Comparison of ENCODE assay signal across 9 mouse cellular contexts in genomic region chr1:66468704-66469020, GRCm38 (mm10). TPM values are rescaled to one million over a fixed set of nuclear protein-coding genes. Genes with fewer than 3 reads are reported as not detected.
A peak's percentile ranks its signal among the peaks of the same experiment; 100 is the strongest.
DNase-seq lines count a peak whose midpoint lies in the region; ATAC-seq and TF ChIP-seq lines count a peak whose summit lies in the region.
"Had no signal": no experiment of that assay in that cellular context is flagged by ENCODE, and none has a peak within 500 bp of the region (broad histone marks: within the 10 kb centered on the region; RNA-seq: fewer than 3 reads in every experiment).

No protein-coding gene starts in this region.

- DNase-seq in left cerebral cortex, adult 2 months (ENCODE audit: extremely low spot score in 1 of 2, low spot score in 2 of 2) = peak; percentile 22 to 33
- no peak for DNase-seq in left cerebral cortex, adult 8-10 months (ENCODE audit: low spot score in 2 of 2)
- peak; percentile 72 to 73 for DNase-seq in cerebellum, postnatal 10 days
- no peak for DNase-seq in urinary bladder, postnatal 10 days (ENCODE audit: low spot score)
- DNase-seq in testis, postnatal 10 days (ENCODE audit: low spot score) = no peak
- no peak for DNase-seq in adrenal gland, postnatal 25 days

- no peaks in the 10 kb centered on the region for H3K36me3 ChIP-seq in hindbrain, embryonic 12.5 days
- no peaks in the 10 kb centered on the region for H3K36me3 ChIP-seq in neural tube, embryonic 14.5 days (ENCODE audit: control insufficient read depth, insufficient read depth, low read length)

- peak overlapping the region; percentile 71 for H3K4me3 ChIP-seq in left cerebral cortex, adult 2 months
- peak overlapping the region; percentile 60 for H3K4me3 ChIP-seq in hindbrain, embryonic 12.5 days
- peak overlapping the region; percentile 72 for H3K4me3 ChIP-seq in neural tube, embryonic 14.5 days (ENCODE audit: low read depth, low read length)

- H3K9ac ChIP-seq in hindbrain, embryonic 12.5 days = peak overlapping the region; percentile 74; the same call in 1 of the 2 replicates
- peak overlapping the region; percentile 69 for H3K9ac ChIP-seq in neural tube, embryonic 14.5 days (replicated peaks; ENCODE audit: low read depth, low read length)
- H3K9ac ChIP-seq: liver, embryonic 14.5 days had no signal

- peak; percentile 68 for ATAC-seq in hindbrain, embryonic 12.5 days (ENCODE audit: low FRiP score)
- peak; percentile 51; the same call in 1 of the 2 replicates for ATAC-seq in neural tube, embryonic 14.5 days (ENCODE audit: low read depth)

- WGBS in hindbrain, embryonic 12.5 days = 13% methylated on average over 3 of the region's 3 CpGs
- 1% methylated on average over 3 of the region's 3 CpGs for WGBS in neural tube, embryonic 14.5 days

- H3K9me3 ChIP-seq in hindbrain, embryonic 12.5 days (replicated peaks) = no peaks in the 10 kb centered on the region
- H3K9me3 ChIP-seq in neural tube, embryonic 14.5 days (ENCODE audit: control insufficient read depth, low read length) = no peaks in the 10 kb centered on the region

- peaks cover 6% of the 10 kb centered on the region; the same call in 1 of the 2 replicates for H3K4me1 ChIP-seq in hindbrain, embryonic 12.5 days
- peaks cover 7% of the 10 kb centered on the region; the same call in 1 of the 2 replicates for H3K4me1 ChIP-seq in neural tube, embryonic 14.5 days (ENCODE audit: control insufficient read depth, insufficient read depth, low read length)

- TF ChIP-seq CTCF in left cerebral cortex, adult 2 months (IDR thresholded peaks at IDR 0.05) = no peak

- H3K4me2 ChIP-seq in hindbrain, embryonic 12.5 days (replicated peaks) = peak overlapping the region; percentile 85
- peak overlapping the region; percentile 78 for H3K4me2 ChIP-seq in neural tube, embryonic 14.5 days (ENCODE audit: low read depth, low read length)

- intact Hi-C loops in left cerebral cortex, adult 2 months (cut with DNase I) = loop anchor here (5.0 to 10.0 kb wide), 2 partner anchors 146 to 364 kb away; no protein-coding TSS in a partner anchor

- H3K27ac ChIP-seq in left cerebral cortex, adult 2 months = peak overlapping the region; percentile 90
- H3K27ac ChIP-seq in hindbrain, embryonic 12.5 days = no peak overlapping the region
- no peak overlapping the region for H3K27ac ChIP-seq in neural tube, embryonic 14.5 days (ENCODE audit: low read depth, low read length)
- H3K27ac ChIP-seq: liver, embryonic 14.5 days had no signal

- H3K27me3 ChIP-seq in hindbrain, embryonic 12.5 days = no peaks in the 10 kb centered on the region
- no peaks in the 10 kb centered on the region for H3K27me3 ChIP-seq in neural tube, embryonic 14.5 days (ENCODE audit: control insufficient read depth, insufficient read depth, low read length)

RNA-seq across cellular contexts. Expression of gene Unc80, which starts 0.5 kb away (rescaled TPM):
- 100 to 1,000 TPM; 247 to 270 TPM for total RNA-seq in left cerebral cortex, adult 2 months (2021)
- total RNA-seq in left cerebral cortex, adult 8-10 months (2022) = 100 to 1,000 TPM; 219 to 291 (median 249) TPM
- polyA plus RNA-seq in hindbrain, embryonic 12.5 days (2016; fragmentation: Nextera tagmentation; extraction: Ambion mirVana) = 0.94 and 1.5 TPM in 2 replicates
- polyA plus RNA-seq in neural tube, embryonic 14.5 days (2014; fragmentation: Nextera tagmentation; extraction: Ambion mirVana) = 12.7 and 21.3 TPM in 2 replicates
- total RNA-seq in adrenal gland, postnatal 25 days (2021) = 8.9 and 13.5 TPM in 2 replicates

Comparison
In these comparisons a context has a peak if more than half of its experiments do, and no peak if none do; other contexts are left out.
1. DNase-seq: peak in left cerebral cortex, adult 2 months (2 of 2) and cerebellum, postnatal 10 days (2 of 2); none in left cerebral cortex, adult 8-10 months (0 of 2), urinary bladder, postnatal 10 days (single experiment), testis, postnatal 10 days (single experiment) and adrenal gland, postnatal 25 days (single experiment).
2. RNA of gene Unc80, which starts 0.5 kb away (total RNA-seq): 219 to 291 TPM in left cerebral cortex, adult 8-10 months and 247 to 270 TPM in left cerebral cortex, adult 2 months; 8.9 to 13.5 TPM in adrenal gland, postnatal 25 days; every median in the first group is over 10 times any median in the second.
3. Peak in every context shown above with its lines, with median percentiles within 50 percentile points of each other: H3K4me3 ChIP-seq.